Mouse (Mus musculus) thymus, postnatal 14 days (tissue): ENCODE measurements around the gene Dguok.
A peak's percentile ranks its signal among the peaks of the same experiment; 100 is the strongest.

Experiments used
- DNase-seq: peaks from one replicate; pipeline ENCODE4 v3.0.0; 2021

The Dguok gene

GRCm38 (mm10) chr6:83496753-83497710 is 9.7 kb downstream of the Dguok start:
- DNase-seq = no peak

- no peak for DNase-seq
Observed at GRCm38 (mm10) chr6:83496009-83496752, 10.6 kb downstream of the Dguok start.

- DNase-seq = no peak
Observed at GRCm38 (mm10) chr6:83490622-83491021, 16.1 kb downstream of the Dguok start.

GRCm38 (mm10) chr6:83488200-83488599 is 18.6 kb downstream of the Dguok start:
- DNase-seq = no peak

- DNase-seq = no peak
Observed at GRCm38 (mm10) chr6:83487298-83487697, 19.5 kb downstream of the Dguok start.

- no peak for DNase-seq
Observed at GRCm38 (mm10) chr6:83485854-83486253, 20.9 kb downstream of the Dguok start.

GRCm38 (mm10) chr6:83483776-83484175 is 23.0 kb downstream of the Dguok start:
- no peak for DNase-seq

- DNase-seq = no peak
Observed at GRCm38 (mm10) chr6:83482418-83483085, 24.2 kb downstream of the Dguok start.

- no peak for DNase-seq
Observed at GRCm38 (mm10) chr6:83480019-83480655, 26.6 kb downstream of the Dguok start.

GRCm38 (mm10) chr6:83479193-83479592 is 27.6 kb downstream of the Dguok start:
- DNase-seq = no peak

- no peak for DNase-seq
Observed at GRCm38 (mm10) chr6:83478628-83479027, 28.1 kb downstream of the Dguok start.

GRCm38 (mm10) chr6:83478217-83478616 is 28.6 kb downstream of the Dguok start:
- DNase-seq = no peak

- no peak for DNase-seq
Observed at GRCm38 (mm10) chr6:83475431-83475830, 31.3 kb downstream of the Dguok start.

- no peak for DNase-seq
Observed at GRCm38 (mm10) chr6:83473240-83473639, 33.5 kb downstream of the Dguok start.

GRCm38 (mm10) chr6:83471739-83472138 is 35.0 kb downstream of the Dguok start:
- DNase-seq = no peak

- DNase-seq = no peak
Observed at GRCm38 (mm10) chr6:83464011-83464410, 42.8 kb downstream of the Dguok start.

GRCm38 (mm10) chr6:83459034-83459644 is 47.6 kb downstream of the Dguok start, which contains the start of gene Tet3:
Gene Tet3 (minus strand): TSS chr6:83459084.
- DNase-seq = no peak

- DNase-seq = no peak
Observed at GRCm38 (mm10) chr6:83456984-83457810, 49.6 kb downstream of the Dguok start.

- peak; percentile 85 for DNase-seq
Observed at GRCm38 (mm10) chr6:83456131-83456983, 50.4 kb downstream of the Dguok start.
